Mouse (Mus musculus): ENCODE results near the gene Jph4.

The Jph4 gene

GRCm38 (mm10) chr14:55116425-55117200 lies at the start of gene Jph4:
TSS of gene Jph4 (minus strand) at chr14:55116935.
- DNase-seq, result no peak

- DNase-seq, result no peak
Observed at GRCm38 (mm10) chr14:55164172-55164806, 47.6 kb upstream of the Jph4 start.

GRCm38 (mm10) chr14:55162168-55162567 lies 45.4 kb upstream of the Jph4 start:
- DNase-seq, result no peak

- peak; percentile 79 for DNase-seq
Observed at GRCm38 (mm10) chr14:55161098-55161634, 44.4 kb upstream of the Jph4 start.

GRCm38 (mm10) chr14:55160251-55161071 lies 43.7 kb upstream of the Jph4 start:
- no peak for DNase-seq

GRCm38 (mm10) chr14:55157322-55158065 lies 40.8 kb upstream of the Jph4 start:
- DNase-seq, result peak; percentile 17

- DNase-seq, result no peak
Observed at GRCm38 (mm10) chr14:55152951-55153481, 36.3 kb upstream of the Jph4 start.

- no peak for DNase-seq
Observed at GRCm38 (mm10) chr14:55152174-55152573, 35.4 kb upstream of the Jph4 start.

GRCm38 (mm10) chr14:55150985-55151384 lies 34.2 kb upstream of the Jph4 start:
- no peak for DNase-seq

GRCm38 (mm10) chr14:55149041-55149440 lies 32.3 kb upstream of the Jph4 start:
- no peak for DNase-seq

GRCm38 (mm10) chr14:55148363-55148915 lies 31.7 kb upstream of the Jph4 start:
- DNase-seq, result peak; percentile 75

DNA sequence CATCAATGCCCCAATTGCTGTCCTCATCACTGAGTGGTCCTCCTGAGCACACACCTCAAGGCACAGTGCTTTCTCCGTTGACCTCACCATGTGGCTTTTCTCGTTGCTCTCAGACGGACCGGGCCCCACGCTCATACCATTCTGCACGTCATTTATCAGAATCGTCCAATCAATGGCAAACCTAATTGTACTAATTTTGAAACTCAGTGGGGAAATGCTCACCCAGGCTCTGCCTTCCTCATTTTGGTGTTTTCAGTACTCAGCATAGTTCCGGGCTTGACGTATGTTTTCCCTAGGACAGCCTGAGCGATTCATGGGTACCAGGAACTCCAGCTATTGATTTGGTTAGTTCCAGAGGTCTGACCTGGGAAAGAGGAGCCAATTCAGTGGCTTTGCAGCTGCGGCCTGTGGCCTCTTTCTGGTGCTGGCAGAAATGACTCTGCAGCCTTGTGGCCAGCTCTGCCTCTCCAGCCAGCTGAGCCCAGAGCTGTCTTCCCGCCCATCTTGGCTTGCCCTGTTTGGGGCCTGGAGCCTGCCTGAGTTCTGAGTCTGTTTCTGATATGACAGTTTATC lies 30.2 kb upstream of the Jph4 start:
- no peak for DNase-seq

GRCm38 (mm10) chr14:55146324-55146723 lies 29.6 kb upstream of the Jph4 start:
- no peak for DNase-seq

DNA sequence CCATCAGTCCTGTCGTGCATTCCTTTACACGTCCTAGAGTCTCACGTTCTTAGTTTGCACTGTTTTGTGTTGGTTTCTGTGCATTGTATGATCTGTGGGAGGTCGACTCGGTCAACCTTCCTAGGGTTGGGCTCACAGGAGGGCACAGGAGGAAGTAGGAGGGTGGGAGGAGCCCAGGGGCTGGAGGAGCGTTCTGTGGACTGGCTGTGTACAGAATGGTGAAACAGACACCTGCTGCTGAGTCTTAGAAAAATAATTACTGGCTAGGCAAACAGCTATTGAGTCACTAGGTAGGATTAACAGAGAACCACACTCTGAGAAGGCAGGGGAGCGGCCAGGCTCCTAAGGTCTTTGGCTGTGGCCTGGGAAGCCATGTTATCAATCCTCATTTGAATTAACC lies 22.6 kb upstream of the Jph4 start:
- DNase-seq, result no peak

- DNase-seq, result no peak
Observed at GRCm38 (mm10) chr14:55135676-55136075, 18.9 kb upstream of the Jph4 start.

GRCm38 (mm10) chr14:55126521-55126920 lies 9.8 kb upstream of the Jph4 start:
- no peak for DNase-seq

DNA sequence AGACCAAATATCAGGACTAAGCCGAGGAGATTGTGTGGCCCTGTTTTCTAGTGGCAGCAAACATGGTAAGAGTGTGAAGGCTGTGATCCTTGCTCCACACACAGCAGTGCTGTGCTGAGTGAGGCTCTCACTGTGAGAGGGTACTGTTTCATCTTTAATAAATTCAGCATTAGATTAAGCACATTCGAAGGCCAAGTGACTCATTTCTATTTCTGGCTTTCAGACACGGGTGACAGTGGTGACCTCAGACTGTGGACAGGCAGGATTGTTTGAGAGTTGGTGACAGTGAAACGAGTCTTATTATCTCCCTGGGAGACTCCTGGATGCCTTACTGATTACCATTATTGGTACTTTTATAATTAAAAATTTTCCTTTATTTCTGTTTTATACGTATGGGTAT lies 9.0 kb upstream of the Jph4 start:
- DNase-seq, result no peak

GRCm38 (mm10) chr14:55122359-55122758 lies 5.6 kb upstream of the Jph4 start:
- DNase-seq, result no peak

DNA sequence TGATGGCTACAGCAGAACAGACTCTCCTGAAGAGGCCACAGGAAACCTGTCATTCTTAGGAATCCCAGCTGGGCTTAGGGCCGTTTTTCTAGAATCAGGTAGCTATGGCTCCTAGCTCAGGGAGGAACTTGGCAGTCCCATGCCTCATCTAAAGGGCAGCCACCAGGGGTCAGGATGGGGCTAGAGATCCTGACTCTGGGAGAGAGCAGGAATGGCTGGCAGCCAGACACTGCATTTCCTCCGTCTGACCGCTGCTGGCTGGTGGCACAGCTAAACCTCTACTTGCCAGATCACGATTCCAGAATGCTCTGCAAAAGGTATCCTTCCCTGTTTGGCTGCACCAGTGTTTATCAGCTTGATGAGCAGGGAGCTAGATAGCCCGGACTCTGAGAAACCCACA lies 5.2 kb upstream of the Jph4 start:
- DNase-seq, result peak; percentile 89

GRCm38 (mm10) chr14:55119421-55120134 lies 2.8 kb upstream of the Jph4 start:
- DNase-seq, result no peak

DNA sequence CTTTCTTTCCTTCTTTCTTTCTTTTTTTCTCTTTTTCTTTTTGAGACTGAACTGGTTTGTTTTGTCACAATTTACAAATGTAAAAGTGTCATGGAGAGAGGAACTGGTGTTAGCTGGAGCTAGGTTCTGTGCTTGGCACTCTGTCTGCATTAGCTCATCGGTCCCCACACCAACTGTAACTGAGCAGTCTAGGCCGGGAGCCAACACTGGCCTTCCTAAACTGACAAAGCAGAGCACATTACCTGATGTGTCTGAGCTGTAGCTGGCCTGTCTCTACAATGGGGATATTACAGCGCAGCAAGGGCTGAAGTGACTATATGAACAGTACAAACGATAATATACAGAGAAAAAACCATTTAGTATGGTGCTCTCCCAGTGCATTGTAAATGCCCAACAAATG lies 2.1 kb upstream of the Jph4 start:
- no peak for DNase-seq
